Mouse (Mus musculus) thymus, postnatal 25 days (tissue): ENCODE measurements around the gene Rtl1.

Experiments used
- DNase-seq: peaks from one replicate; pipeline ENCODE4 v3.0.0; 2022

Rtl1 gene

DNA sequence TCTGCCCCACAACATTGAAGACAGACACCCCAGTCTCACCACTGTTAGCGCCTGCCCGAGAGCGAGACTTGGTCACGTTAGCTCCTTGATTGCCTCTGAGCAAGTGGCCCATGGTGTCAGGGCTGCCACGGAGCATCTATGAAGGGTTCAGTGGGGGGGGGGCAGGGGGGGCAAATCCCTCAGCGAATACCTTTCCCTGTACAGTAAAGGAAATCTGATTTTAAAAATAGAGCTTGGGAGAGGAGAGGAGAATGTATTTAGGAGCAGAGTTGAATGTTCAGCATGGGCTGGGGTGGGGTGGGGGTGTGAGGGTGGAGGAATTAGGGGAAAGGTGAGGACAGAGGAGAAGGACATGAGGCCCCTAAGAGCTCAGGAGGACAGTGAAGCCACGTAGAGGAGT, at the start of gene Rtl1:
Gene Rtl1 (minus strand): TSS at position 101 of the 400 bp plus-strand sequence.
- no peak for DNase-seq

- DNase-seq: no peak
Observed at GRCm38 (mm10) chr12:109640560-109641167, 40.5 kb upstream of the Rtl1 start.

DNA sequence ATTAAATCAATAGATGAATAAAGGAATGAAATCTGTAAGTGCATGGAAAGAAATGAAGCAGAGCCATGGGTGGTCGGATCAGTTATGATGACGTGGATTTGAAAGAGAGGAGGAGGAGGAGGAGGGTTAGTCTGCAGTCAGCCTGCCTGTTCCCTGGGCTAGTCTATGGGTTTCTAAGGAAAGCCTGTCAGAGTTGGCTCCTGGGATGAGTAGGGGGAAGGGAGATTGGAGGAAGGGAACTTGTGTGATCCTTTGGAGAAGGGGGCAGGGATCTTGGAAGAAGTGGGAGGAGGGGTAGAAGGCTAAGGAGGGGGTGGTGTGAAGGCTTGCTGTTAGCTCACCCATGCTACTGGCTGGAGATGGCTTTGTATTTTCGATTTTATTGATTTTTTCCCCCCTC, 31.9 kb upstream of the Rtl1 start:
- DNase-seq: no peak

GRCm38 (mm10) chr12:109628887-109629286, 28.8 kb upstream of the Rtl1 start:
- DNase-seq: no peak

GRCm38 (mm10) chr12:109626910-109627309, 26.8 kb upstream of the Rtl1 start:
- DNase-seq: no peak

DNA sequence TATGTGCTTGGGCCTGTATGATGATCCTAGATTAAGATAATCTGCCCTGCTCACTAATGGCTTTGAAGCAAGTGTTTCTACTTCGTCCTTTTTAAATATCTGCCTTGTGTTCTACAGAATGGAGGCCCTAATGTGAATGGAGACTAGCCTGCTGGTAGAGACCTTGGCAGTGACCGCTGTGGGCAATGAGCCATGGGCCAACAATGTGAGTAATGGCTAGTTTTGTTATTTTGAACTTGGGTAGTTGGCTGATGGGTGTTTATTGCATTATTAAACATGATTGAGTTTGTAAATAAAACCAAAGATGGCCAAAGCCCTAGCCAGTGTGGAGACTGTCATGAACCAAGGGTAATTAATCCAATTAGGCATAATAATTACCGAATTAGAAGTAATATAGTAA, 20.1 kb upstream of the Rtl1 start:
- DNase-seq: no peak

DNA sequence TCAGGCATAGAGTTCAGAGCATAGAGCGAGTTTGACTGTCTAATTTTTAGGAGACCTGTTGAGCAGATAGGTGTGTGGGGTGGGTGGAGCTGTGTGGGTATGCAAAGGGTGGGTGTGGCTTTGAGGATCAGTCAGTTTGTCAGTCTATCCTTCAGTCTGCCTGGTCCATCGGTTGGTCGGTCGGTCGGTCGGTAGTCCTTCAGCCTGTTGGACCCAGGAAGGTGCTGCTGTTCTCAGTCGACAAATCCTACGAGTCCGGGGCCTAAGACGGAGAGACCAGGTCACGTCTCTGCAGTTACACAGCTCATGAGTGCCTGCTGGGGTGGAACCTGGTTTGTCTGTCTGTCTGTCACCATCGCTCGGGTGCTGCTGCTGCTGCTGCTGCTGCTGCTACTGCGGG, 17.9 kb upstream of the Rtl1 start:
- DNase-seq: no peak

GRCm38 (mm10) chr12:109617126-109617525, 17.0 kb upstream of the Rtl1 start:
- no peak for DNase-seq

DNA sequence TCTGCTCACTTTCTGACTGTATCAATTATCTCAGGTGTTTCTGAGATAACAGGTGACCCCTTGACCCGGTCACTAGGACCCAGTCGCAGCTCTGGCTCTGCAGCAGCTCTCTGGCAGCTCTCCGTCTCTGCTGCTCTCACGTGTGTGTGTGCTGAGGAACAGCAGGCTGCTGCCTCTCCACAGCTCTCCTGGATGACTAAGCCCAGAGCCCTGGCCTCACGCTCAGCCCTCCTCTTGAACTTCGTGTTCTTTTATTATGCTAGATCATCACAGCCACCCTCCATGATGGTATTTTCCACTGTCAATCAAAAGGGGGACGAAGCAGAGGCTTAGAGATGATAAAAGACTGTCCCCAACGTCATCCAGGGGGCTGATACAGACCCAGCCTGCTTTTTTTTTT, 15.2 kb upstream of the Rtl1 start:
- DNase-seq: no peak

- DNase-seq: no peak
Observed at GRCm38 (mm10) chr12:109614416-109614815, 14.3 kb upstream of the Rtl1 start.

GRCm38 (mm10) chr12:109612392-109613385, 12.6 kb upstream of the Rtl1 start:
- no peak for DNase-seq

GRCm38 (mm10) chr12:109608576-109609440, 8.7 kb upstream of the Rtl1 start:
- DNase-seq: peak; percentile 6

- no peak for DNase-seq
Observed at GRCm38 (mm10) chr12:109607953-109608352, 7.8 kb upstream of the Rtl1 start.

DNA sequence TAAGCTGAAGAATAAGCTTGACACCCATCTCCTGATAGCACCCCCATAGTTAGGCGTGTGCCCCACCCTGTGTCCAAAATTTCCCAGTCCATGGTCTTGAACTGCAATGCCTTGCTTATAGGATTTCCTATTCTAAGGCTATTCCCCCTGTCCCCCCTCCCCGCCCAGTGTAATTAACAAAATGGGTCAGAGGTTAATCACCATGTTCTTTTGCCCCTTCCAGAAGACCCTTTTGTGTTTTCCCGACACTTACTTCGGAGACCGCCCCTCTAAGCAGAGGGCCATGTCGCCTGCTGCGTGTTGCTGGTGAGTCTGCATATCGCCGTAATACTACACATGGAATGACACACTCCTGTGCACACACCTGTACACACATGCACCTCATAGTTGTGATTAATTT, 7.1 kb upstream of the Rtl1 start:
- no peak for DNase-seq

GRCm38 (mm10) chr12:109604982-109605721, 5.0 kb upstream of the Rtl1 start:
- DNase-seq: no peak

DNA sequence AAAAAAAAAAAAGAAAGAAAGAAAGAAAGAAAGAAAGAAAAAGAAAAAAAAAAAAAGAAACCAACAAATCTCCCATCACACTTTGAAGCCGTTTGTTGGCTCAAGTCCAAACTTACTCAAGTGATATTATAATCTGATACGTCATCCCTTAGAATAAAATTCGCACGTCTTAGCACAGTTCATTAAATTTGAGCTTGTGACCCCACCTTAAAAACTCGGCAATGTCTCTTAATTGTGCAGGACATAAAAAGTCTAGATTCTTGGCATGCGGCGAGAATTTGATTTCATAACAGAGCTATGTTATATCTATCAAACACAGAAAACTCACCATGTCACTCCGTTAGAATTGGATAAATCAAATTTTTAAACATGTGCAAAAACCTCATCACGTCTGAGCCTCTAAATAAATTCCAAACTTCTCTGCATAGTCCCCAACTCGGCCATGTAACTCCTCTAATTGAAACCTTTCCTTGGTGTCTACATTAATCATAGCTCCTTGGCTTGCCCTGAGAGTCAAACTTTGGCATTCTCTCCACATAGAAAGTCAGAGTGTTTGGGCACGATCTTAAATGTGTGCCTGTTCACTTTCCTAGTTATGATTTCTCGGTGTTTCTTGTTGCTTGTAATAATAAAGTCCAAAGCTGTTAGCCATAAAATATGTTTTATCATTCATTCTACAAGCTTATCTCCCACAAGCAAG, 1.4 kb downstream of the Rtl1 start:
- no peak for DNase-seq

DNA sequence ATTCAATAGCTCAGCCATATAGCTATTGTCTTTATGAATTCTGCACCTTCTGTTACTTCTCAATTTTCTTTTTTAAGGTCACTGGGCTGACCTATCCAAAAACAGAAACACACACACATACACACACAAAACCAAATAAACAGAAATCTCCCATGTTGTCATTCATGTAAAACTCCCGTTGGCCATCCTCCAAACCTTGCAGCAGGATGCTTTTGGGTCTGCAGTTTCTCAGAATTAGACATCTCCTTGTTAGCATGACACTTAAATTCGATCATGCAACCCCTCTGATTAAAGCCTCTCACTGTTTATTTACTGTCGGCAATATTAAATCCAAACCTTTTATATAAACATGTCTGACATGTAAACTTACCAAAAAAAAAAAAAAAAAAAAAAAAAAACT, 3.4 kb downstream of the Rtl1 start:
- no peak for DNase-seq

DNA sequence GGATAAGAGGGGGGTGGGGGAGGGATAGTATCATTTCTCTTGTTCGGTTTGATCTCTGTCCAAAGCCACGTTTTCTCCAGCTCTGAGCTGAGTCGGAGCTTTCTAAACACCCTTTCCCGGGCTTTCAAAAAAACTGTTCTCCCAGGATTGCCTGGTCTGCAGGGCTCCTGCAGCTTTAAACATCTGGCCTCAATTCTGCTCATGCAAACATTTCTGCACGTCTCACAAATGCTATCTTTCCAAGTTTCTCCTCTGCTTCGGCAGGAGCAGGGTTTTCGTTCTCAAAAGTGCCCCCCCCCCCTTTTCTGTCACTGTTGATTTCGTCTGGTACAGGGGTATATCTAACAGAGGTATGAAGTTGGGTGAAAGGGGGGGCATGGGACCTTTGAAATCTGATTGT, 3.9 kb downstream of the Rtl1 start:
- DNase-seq: no peak

DNA sequence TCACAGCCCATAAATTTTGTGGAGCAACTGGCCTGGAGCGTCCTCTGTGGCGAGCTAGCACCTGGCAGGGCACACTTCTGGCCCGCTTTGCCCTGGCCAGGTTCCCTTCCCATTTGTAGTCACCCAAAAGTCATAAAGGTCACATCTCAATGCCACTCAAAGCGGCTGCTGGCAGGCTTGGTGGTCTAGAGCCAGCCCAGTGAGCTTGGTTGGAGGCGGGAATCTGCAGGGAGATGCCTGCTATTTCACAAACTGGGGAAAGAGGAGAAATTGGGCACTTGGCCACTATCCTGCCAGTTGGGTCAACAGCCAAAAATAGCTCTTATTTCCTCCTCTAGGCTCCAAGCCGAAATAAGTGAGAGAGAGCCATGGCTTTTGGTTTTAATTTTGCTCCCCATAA, 4.4 kb downstream of the Rtl1 start:
- no peak for DNase-seq

DNA sequence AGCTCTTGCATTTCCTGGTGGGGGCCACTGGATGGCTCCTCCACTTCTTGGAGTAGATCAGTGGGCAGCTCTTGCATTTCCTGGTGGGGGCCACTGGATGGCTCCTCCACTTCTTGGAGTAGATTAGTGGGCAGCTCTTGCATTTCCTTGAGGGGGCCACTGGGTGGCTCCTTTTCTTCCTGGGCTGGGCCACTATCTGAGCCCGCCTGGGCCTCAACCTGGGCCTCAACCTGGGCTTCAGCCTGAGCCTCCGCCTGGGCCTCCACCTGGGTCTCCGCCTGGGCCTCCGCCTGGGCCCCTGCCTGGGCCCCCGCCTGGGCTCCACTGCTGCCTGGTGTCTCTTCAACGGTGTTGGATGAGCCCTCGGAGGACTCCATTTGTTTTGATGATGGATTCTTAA, 5.2 kb downstream of the Rtl1 start:
- DNase-seq: no peak

DNA sequence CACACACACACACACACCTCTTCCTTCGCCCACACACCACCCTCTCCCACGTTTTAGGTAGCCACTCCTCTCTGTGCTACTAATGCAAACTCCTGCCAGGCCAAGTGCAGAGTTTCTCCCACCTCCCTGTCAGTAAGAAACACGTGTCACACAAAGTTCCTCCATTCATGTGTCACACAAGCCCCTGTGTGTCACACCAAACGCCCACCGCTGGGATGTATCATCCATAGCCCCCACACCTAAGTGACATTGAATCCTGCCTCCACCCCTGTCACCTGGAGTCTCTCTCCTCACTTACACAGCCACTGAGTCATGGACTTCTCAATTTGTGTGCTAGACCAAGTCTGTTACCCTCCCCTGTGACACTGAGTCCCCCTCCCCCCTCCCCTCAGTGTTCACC, 17.9 kb downstream of the Rtl1 start:
- no peak for DNase-seq

DNA sequence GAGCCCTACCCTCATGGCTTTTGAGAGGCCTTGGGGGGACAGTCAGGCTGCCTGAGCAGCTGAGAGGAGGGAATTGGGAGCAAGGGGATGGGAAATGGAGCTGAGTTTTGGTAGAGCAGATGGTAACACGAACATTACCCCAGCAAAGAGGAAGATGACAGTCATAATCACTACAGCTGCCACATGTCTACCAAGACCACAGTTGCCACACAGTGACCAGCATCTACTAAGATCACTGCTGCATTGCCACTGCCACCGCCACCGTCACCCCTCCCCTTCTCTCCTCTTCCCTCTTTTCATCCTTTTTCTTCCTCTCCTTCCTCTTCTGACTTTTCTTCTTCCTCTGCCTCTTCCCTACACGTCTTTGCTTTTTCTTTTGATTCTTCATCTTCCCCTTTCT, 27.9 kb downstream of the Rtl1 start:
- no peak for DNase-seq
